Mouse (Mus musculus): ENCODE data around the gene Anln.

The Anln gene

DNA sequence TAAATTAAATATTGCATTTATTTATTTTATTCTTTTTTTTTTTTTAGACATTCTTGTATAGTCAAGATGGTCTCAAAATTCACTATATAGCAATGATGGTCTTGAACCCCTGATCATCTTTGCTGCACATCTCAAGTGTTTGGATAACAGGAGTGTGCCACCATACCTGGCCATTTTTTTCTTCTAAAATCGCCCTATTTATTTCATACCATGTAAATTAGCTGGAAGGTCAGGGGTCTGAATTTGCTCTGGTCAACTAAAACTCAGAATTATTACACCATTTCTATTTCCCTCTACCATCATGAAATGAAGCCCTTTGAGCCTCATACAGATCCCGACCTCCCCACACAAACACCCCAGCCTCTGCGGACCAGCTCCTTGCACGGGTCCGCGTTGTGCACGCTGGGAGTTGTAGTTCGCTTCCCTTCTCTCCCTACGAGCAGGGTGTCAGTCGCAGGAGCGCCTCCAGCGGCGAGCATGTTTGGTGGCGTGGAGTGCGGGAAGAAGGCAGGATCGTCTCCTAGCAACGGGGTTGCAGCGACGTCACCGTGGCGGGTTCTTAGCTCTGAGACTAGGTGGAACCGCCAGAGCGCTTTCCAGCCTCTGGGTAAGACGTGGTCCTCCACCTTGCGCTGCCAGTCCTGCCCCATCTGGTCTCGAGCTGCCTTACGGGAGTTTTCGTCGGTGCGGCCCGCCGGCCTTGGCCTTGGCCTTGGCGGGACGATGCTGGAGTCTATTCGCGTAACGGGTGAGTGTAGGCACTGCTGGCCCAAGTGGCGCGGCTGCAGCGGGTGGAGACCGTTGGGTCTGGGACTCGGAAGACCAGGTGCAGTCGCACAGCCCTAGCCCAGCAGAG lies 22.2 kb upstream of the Anln start, which contains the start of gene 9530077C05Rik:
Gene 9530077C05Rik, plus strand, starts transcription at position 512 of the 856 bp plus-strand sequence.
- TF ChIP-seq GATA4 (IDR thresholded peaks at IDR 0.05; ENCODE audit: insufficient replicate concordance, low read length): no peak; the same call in 1 of the 2 replicates

DNA sequence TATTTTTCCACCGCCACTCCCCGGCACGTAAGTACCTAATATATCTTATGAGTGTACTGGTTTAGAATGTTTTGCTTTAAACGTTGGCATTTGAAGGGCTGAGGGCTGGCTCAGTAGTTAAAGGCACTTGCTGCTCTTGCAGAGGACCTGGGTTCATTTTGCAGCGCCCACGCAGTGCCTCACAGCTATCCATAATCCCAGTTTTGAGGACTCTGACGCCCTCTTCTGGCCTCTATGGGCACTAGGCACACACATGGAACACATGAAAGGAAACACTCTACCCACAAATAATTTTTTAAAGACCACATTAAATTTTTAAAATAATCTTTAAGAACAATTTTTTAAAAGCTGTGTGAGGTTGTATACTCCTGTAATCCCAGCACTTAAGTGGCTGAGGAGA lies 20.5 kb upstream of the Anln start:
- TF ChIP-seq GATA4 (IDR thresholded peaks at IDR 0.05; ENCODE audit: insufficient replicate concordance, low read length): no peak

DNA sequence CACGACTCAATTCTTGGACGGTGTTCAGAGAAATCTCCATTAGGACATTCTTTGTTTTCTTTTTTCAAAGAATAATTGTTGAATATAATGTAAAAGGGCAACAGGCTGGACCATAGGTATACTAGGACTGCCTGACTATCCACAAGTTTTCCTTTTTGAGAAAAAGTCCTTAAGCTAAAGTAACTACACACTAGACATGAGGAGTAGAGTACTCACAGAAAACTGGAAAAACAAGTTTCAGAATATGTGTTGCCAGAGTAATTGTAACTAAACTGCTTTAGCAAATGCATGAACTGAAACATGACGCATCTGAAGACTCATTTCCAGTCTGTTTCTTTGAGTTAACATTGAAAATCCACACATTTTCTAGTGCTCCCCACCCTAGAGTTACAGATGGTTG lies 16.4 kb upstream of the Anln start:
- TF ChIP-seq GATA4 (IDR thresholded peaks at IDR 0.05; ENCODE audit: insufficient replicate concordance, low read length): no peak

DNA sequence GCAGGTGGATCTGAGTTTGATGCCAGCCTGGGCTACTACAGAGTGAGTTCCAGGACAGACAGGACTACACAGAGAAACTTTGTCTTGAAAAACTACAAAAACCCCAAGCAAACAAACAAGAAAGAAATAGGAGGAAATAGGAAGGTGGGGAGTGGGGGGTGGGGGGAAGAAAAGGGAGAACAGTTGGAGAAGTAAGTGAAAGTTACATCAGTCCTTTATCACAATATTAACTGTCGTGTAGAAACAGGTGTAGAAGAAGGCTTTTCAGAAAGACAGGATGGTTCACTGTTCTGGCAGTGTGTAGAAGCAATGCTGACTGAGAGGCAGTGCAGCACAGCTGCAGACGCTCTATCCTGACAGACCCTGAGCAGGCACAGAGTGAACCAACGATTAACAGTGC lies 14.0 kb upstream of the Anln start:
- TF ChIP-seq GATA4 (IDR thresholded peaks at IDR 0.05; ENCODE audit: insufficient replicate concordance, low read length): no peak

DNA sequence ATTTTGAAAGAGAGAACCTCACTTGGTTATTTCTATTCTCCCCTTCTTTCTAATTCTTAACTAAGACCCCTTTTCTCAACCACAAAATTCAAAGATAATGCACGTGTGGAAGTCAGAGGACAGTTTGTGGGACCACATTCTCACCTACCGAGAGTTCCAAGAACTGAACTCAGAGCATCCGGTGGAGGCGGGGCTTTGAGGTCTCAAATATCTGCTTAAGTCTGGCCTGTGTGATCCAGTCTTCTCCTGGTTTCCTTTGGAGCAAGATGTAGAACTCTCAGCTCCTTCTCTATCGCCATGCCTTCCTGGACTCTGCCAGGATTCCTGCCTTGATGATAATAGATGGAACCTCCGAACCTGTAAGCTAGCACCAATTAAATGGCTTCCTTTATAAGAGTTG lies 13.0 kb upstream of the Anln start:
- TF ChIP-seq GATA4 (IDR thresholded peaks at IDR 0.05; ENCODE audit: insufficient replicate concordance, low read length): no peak

DNA sequence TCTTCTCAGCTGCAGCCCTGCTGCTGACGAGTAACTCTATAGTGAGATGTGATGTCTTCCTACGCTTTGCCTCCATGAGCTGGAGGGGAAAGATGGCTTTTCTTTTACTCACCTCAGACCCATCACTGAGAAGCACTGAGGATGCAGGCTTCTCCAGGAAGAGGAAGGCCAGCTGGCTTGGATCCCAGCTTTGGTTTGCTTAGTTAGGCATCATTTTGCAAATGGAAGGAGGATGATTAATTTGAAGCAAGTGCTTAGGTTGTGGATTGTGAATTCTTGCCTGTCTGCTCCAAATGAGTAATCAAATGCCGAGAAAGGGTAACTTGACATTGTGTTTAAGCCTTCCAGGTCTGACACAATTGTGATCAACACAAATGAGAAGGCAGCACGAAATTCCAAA lies 10.0 kb upstream of the Anln start:
- TF ChIP-seq GATA4 (IDR thresholded peaks at IDR 0.05; ENCODE audit: insufficient replicate concordance, low read length): no peak

DNA sequence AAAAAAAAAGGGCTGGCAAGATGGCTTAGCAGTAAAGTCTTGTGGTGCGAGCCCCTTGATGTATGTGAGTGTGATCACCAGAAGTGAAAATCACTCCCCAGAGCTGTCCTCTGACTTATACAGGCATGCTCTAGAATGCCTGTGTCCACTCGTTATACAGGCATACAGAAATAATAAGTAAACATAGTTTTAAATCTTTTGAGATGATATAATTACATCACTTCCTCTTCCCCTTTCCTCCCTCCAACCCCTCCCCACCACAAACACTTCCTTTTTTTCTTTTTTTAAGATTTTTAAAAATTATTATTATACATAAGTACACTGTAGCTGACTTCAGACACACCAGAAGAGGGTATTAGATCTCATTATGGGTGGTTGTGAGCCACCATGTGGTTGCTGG lies 5.7 kb upstream of the Anln start:
- no peak for TF ChIP-seq GATA4 (IDR thresholded peaks at IDR 0.05; ENCODE audit: insufficient replicate concordance, low read length)

DNA sequence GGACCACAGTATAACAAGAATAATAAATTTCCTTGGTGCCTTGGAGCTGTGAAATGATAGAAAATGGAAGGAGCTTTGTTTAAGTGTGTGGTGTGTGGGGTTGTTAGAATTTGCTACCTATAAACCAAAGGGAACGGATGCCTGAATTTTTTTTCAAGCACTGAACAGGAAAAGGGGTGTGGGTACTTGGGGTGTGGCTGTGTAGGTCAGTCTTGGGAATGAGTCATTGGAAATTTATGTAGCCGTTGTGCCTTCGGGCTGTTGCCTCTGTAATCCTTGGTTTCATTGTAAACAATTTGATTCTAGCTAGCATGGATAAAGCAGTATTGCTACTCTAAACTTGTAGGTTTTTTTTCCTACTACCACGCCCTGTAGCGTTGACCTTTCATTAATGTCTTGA lies 1.4 kb upstream of the Anln start:
- TF ChIP-seq GATA4 (IDR thresholded peaks at IDR 0.05; ENCODE audit: insufficient replicate concordance, low read length): no peak

DNA sequence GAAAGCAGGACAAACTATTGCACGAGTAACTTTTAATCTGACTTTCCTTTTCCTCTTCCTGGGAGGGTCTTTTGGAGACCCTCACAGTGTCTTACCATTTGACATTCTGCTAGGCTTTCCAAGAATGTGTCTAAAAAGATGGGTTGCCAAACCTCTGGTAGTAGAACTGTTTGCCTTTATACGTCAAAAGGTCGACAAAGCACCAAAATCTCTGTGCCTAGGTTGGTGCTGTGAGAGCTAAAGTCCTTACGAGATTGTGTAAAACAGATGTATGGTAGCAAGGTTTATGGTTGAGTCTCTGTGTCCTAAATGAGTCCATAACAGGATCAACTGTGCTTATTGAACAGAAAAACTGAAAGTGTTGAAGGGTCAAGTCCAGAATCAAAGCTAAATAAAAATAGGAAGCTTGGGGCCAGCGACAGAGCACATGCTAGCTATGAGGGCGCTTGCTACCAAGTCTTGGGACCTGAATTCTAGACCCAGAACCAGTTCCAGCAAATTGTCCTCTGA lies 803 bp upstream of the Anln start:
- TF ChIP-seq GATA4 (IDR thresholded peaks at IDR 0.05; ENCODE audit: insufficient replicate concordance, low read length): no peak

DNA sequence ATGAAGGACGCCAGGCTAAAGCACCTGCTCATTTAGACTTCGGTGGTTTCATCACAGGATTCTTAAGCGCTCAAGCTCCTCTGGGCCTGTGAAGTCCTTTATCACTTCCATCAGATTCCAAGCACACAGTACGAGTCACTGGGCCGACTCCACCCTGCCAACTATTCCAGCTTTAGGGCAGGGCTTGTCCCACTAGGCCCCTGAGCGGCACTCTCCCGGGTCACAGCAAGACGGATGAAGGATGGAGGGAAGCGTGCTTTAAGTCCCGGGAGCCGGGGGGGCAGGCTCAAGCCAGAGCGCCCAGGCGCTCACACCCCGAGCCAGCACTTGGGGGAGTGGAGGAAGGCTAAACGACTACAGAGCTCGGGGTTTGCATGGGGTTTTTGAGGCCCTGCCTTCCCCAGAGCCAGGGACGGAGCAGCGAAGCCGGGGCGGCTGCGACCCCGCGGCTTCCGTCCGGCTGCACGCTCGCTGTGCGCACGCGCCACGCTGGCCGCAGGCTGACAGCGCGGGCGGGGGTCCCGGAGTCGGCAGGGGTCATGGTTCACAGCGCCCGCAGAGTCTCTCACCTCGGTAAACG lies 497 bp downstream of the Anln start:
- no peak for TF ChIP-seq GATA4 (IDR thresholded peaks at IDR 0.05; ENCODE audit: insufficient replicate concordance, low read length)

DNA sequence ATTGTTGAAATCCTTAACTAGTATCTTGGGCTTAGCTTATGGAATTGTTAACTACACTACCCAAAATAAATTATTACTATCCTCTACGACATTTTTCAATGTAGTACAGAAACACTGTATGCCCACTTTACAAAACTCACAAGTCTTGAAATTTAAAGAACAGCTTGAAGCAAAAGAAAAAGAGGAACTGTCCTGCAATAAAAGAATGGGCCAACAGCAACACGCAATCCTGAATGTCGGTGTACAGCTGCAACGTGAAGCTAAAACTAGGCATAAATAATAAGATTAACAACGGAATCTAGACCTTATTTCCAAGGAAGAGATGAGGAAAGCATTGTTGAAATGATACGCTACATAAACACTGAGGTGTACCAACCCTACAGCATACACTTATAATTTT lies 1.1 kb downstream of the Anln start:
- no peak for TF ChIP-seq GATA4 (IDR thresholded peaks at IDR 0.05; ENCODE audit: insufficient replicate concordance, low read length)

DNA sequence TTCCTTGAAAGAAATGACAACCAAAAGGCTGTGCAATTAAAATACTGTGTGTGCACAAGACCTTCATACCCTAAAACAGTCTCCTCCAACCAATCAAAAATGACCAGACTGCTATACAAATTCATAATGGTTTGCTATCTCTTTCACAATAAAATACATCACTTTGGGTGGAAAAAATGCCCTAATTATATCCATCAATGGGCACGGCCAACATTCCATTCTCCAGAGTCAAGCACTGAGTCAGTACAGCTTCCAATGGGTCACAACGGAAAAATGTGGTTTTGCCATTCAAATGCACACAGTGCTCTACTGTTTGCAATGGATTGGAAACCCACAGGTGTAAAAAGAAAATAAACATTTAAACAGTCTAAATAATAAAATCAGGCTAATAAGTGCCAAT lies 3.1 kb downstream of the Anln start:
- TF ChIP-seq GATA4 (IDR thresholded peaks at IDR 0.05; ENCODE audit: insufficient replicate concordance, low read length): no peak

DNA sequence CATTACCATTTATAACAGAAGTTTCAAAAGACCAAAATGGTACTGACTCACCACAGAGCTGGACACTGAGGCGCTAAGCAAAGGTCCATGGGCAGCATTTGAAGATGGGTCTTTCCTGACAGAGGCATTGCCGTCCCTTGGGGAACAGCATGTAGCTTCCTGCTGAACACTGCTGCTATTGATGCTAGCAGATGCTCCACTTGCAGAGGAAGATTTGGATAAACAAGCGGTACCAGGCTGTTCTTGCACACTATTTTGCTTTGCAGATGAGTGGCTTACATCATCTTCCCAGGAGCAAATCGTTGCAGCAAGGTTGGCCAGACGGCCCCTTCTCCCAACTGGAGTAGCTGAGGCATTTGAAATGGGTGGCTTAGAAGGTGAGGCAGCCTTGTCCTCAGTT lies 12.9 kb downstream of the Anln start:
- TF ChIP-seq GATA4 (IDR thresholded peaks at IDR 0.05; ENCODE audit: insufficient replicate concordance, low read length): no peak

DNA sequence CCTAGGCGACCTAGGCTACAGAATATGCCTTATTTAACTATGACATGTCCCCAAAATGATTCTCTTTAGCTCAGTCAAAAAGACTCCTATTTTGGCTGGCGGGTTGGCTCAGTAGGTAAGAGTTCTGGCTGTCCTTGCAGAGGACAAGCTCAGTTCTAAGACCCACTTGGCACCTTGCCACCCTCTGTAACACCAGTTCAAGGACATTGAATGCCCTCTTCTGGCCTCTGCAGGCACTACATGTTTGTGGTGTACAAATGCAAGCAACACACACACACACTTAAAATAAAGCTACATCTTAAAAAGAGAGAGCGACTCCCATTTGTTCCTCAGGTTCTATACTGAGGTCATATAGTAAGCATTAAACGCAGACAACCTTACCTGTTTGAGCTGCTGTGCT lies 16.2 kb downstream of the Anln start:
- no peak for TF ChIP-seq GATA4 (IDR thresholded peaks at IDR 0.05; ENCODE audit: insufficient replicate concordance, low read length)

DNA sequence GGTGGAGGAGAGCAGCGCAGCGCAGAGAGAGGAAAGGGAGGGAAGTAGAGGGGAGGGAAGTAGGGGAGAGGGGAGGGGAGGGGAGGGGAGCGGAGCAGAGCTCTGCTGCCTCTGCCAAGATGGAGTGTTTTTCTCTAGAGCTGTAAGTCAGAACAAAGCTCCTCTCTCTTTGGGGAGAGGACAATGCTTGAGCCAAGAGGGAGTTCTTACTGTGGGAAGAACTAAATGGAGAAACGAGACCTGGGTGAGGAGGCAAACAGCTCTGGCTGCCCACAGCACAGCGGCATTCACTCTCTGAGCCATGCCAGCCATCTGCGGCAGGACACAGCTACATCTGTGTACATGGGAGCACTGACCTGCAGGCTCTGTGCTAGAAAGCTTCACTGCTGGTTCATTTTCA lies 21.0 kb downstream of the Anln start:
- TF ChIP-seq GATA4 (IDR thresholded peaks at IDR 0.05; ENCODE audit: insufficient replicate concordance, low read length): no peak

DNA sequence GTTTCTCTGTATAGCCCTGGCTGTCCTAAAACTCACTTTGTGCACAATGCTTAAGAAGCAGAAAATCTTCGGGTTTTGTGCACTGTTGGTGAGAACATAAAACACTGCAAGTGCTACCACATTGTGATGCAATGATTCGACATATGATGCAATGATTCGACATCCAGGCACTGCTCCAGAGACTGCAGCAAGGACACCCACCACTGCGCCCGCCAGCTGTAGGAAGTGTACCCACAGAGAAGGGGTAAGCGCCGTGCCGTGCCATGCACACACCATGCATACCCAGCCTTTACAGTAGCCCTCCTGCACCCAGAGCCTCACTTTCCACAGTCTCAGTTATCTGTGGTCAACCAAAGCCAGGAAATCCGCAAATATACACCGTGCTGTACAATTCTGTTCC lies 22.4 kb downstream of the Anln start:
- no peak for TF ChIP-seq GATA4 (IDR thresholded peaks at IDR 0.05; ENCODE audit: insufficient replicate concordance, low read length)

Measured in liver, adult (tissue).